Mouse (Mus musculus): ENCODE results near the gene Ms4a6d. TPM values are rescaled to one million over a fixed set of nuclear protein-coding genes. Genes with fewer than 3 reads are reported as not detected.

Gene Ms4a6d
- polyA plus RNA-seq (2012; rRNA removed) (1.7 and 2.4 TPM in 2 replicates), polyA plus RNA-seq (2014; fragmentation: Nextera tagmentation; extraction: Ambion mirVana) (4.1 and 5.4 TPM in 2 replicates)

- ATAC-seq (ENCODE audit: insufficient read depth), result no peak
- no peak within 1 kb of the TSS for H3K4me2 ChIP-seq (ENCODE audit: low read depth)
- H3K9ac ChIP-seq (replicated peaks), result no peak within 1 kb of the TSS
- 52% methylated on average over 2 of the region's 2 CpGs for WGBS (ENCODE audit: insufficient replicate concordance)
- H3K9me3 ChIP-seq (ENCODE audit: control insufficient read depth, low read length), result no peaks in the 10 kb centered on the region
- H3K36me3 ChIP-seq (replicated peaks; ENCODE audit: control insufficient read depth, insufficient read depth, low read depth), result no peaks in the 10 kb centered on the region
- H3K4me1 ChIP-seq (replicated peaks; ENCODE audit: control insufficient read depth in 2 of 2, insufficient read depth in 2 of 2, low read length in 1 of 2), result 0 out of 4 replicates have a peak, but pooled peaks cover 0 to 1% of the 10 kb centered on the region in 2 experiments
- H3K27me3 ChIP-seq (ENCODE audit: control insufficient read depth, insufficient read depth, low read length), result no peaks in the 10 kb centered on the region
- H3K27ac ChIP-seq, result no peak within 1 kb of the TSS
- no peak for TF ChIP-seq EP300 (IDR thresholded peaks at IDR 0.05; ENCODE audit: low read depth)
- TF ChIP-seq CTCF (IDR thresholded peaks at IDR 0.05; ENCODE audit: low read depth), result no peak
- no peak for DNase-seq (ENCODE audit: low read depth in 3 of 3, low spot score in 3 of 3)
- H3K4me3 ChIP-seq (ENCODE audit: insufficient read depth in 1 of 2, low read depth in 2 of 2, low read length in 2 of 2), result no peak within 1 kb of the TSS
Measured at GRCm38 (mm10) chr19:11604603-11605002, at the start of gene Ms4a6d. TSS of gene Ms4a6d (minus strand) at chr19:11604849.

DNA sequence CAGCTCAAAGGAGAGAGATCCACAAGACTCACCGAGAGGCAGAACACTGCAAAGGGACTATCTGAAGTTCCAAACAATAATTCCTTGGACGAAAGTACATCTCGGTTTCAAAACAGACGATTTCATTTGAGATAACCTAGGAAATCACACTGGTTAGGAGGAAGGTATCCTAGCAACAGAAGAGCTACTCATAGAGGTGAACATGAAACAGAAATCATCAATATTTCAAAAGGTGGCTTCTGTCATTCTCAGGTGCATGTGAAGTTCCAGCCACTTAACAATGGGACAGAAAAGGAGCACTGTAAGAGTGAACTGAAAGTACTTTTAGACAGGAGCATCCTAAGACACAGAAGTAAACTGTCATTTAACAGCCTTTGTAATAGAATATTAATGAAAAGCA, 44.9 kb upstream of the Ms4a6d start:
- 59% methylated on average over 4 of the region's 4 CpGs for WGBS (ENCODE audit: insufficient replicate concordance)
- H3K9me3 ChIP-seq (ENCODE audit: control insufficient read depth, low read length), result no peaks in the 10 kb centered on the region
- no peak overlapping the region for H3K4me3 ChIP-seq (ENCODE audit: insufficient read depth in 1 of 2, low read depth in 2 of 2, low read length in 2 of 2)
- H3K4me1 ChIP-seq (replicated peaks; ENCODE audit: control insufficient read depth in 2 of 2, insufficient read depth in 2 of 2, low read length in 1 of 2), result no peaks in the 10 kb centered on the region
- DNase-seq (ENCODE audit: low read depth in 3 of 3, low spot score in 3 of 3) (no peak), ATAC-seq (ENCODE audit: insufficient read depth) (no peak)
- H3K27me3 ChIP-seq (ENCODE audit: control insufficient read depth, insufficient read depth, low read length), result no peaks in the 10 kb centered on the region
- TF ChIP-seq EP300 (IDR thresholded peaks at IDR 0.05; ENCODE audit: low read depth) (no peak), CTCF (IDR thresholded peaks at IDR 0.05; ENCODE audit: low read depth) (no peak)
- no peaks in the 10 kb centered on the region for H3K36me3 ChIP-seq (replicated peaks; ENCODE audit: control insufficient read depth, insufficient read depth, low read depth)
- H3K27ac ChIP-seq, result no peak overlapping the region
- H3K9ac ChIP-seq (replicated peaks), result no peak overlapping the region
- H3K4me2 ChIP-seq (ENCODE audit: low read depth), result no peak overlapping the region

GRCm38 (mm10) chr19:11646166-11646565, 41.5 kb upstream of the Ms4a6d start:
- Histone ChIP-seq H3K4me2 (ENCODE audit: low read depth) (no peak overlapping the region), H3K27ac (no peak overlapping the region), H3K4me1 (replicated peaks; ENCODE audit: control insufficient read depth in 2 of 2, insufficient read depth in 2 of 2, low read length in 1 of 2) (no peaks in the 10 kb centered on the region), H3K9ac (replicated peaks) (no peak overlapping the region), H3K36me3 (replicated peaks; ENCODE audit: control insufficient read depth, insufficient read depth, low read depth) (no peaks in the 10 kb centered on the region), H3K9me3 (ENCODE audit: control insufficient read depth, low read length) (no peaks in the 10 kb centered on the region), H3K27me3 (ENCODE audit: control insufficient read depth, insufficient read depth, low read length) (no peaks in the 10 kb centered on the region), H3K4me3 (ENCODE audit: insufficient read depth in 1 of 2, low read depth in 2 of 2, low read length in 2 of 2) (no peak overlapping the region)
- 53% methylated on average over 3 of the region's 3 CpGs for WGBS (ENCODE audit: insufficient replicate concordance)
- DNase-seq (ENCODE audit: low read depth in 3 of 3, low spot score in 3 of 3) (no peak), ATAC-seq (ENCODE audit: insufficient read depth) (no peak)
- TF ChIP-seq CTCF (IDR thresholded peaks at IDR 0.05; ENCODE audit: low read depth) (no peak), EP300 (IDR thresholded peaks at IDR 0.05; ENCODE audit: low read depth) (no peak)

- no peaks in the 10 kb centered on the region for H3K9me3 ChIP-seq (ENCODE audit: control insufficient read depth, low read length)
- TF ChIP-seq EP300 (IDR thresholded peaks at IDR 0.05; ENCODE audit: low read depth) (no peak), CTCF (IDR thresholded peaks at IDR 0.05; ENCODE audit: low read depth) (no peak)
- no peak for DNase-seq (ENCODE audit: low read depth in 3 of 3, low spot score in 3 of 3)
- no peaks in the 10 kb centered on the region for H3K36me3 ChIP-seq (replicated peaks; ENCODE audit: control insufficient read depth, insufficient read depth, low read depth)
- H3K9ac ChIP-seq (replicated peaks), result no peak within 1 kb of the TSS
- H3K4me3 ChIP-seq (ENCODE audit: insufficient read depth in 1 of 2, low read depth in 2 of 2, low read length in 2 of 2), result no peak within 1 kb of the TSS
- H3K27ac ChIP-seq, result no peak within 1 kb of the TSS
- ATAC-seq (ENCODE audit: insufficient read depth), result no peak
- no peaks in the 10 kb centered on the region for H3K4me1 ChIP-seq (replicated peaks; ENCODE audit: control insufficient read depth in 2 of 2, insufficient read depth in 2 of 2, low read length in 1 of 2)
- no peaks in the 10 kb centered on the region for H3K27me3 ChIP-seq (ENCODE audit: control insufficient read depth, insufficient read depth, low read length)
- WGBS (ENCODE audit: insufficient replicate concordance), result 7% methylated on average over 1 of the region's 1 CpGs
- H3K4me2 ChIP-seq (ENCODE audit: low read depth), result no peak within 1 kb of the TSS
Measured at GRCm38 (mm10) chr19:11640732-11641131, 36.1 kb upstream of the Ms4a6d start, which contains the start of gene Ms4a3. TSS of gene Ms4a3 (minus strand) at chr19:11640851.

GRCm38 (mm10) chr19:11639038-11639437, 34.4 kb upstream of the Ms4a6d start:
- no peaks in the 10 kb centered on the region for H3K9me3 ChIP-seq (ENCODE audit: control insufficient read depth, low read length)
- DNase-seq (ENCODE audit: low read depth in 3 of 3, low spot score in 3 of 3) (no peak), ATAC-seq (ENCODE audit: insufficient read depth) (no peak)
- no peak overlapping the region for H3K27ac ChIP-seq
- TF ChIP-seq CTCF (IDR thresholded peaks at IDR 0.05; ENCODE audit: low read depth) (no peak), EP300 (IDR thresholded peaks at IDR 0.05; ENCODE audit: low read depth) (no peak)
- H3K9ac ChIP-seq (replicated peaks), result no peak overlapping the region
- no peaks in the 10 kb centered on the region for H3K36me3 ChIP-seq (replicated peaks; ENCODE audit: control insufficient read depth, insufficient read depth, low read depth)
- no peaks in the 10 kb centered on the region for H3K4me1 ChIP-seq (replicated peaks; ENCODE audit: control insufficient read depth in 2 of 2, insufficient read depth in 2 of 2, low read length in 1 of 2)
- H3K27me3 ChIP-seq (ENCODE audit: control insufficient read depth, insufficient read depth, low read length), result no peaks in the 10 kb centered on the region
- WGBS (ENCODE audit: insufficient replicate concordance), result 51% methylated on average over 4 of the region's 4 CpGs
- no peak overlapping the region for H3K4me2 ChIP-seq (ENCODE audit: low read depth)
- H3K4me3 ChIP-seq (ENCODE audit: insufficient read depth in 1 of 2, low read depth in 2 of 2, low read length in 2 of 2), result no peak overlapping the region
